Mouse (Mus musculus) brain, adult 10 weeks (tissue): ENCODE results near the gene Gm20479. TPM values are rescaled to one million over a fixed set of nuclear protein-coding genes. Genes with fewer than 3 reads are reported as not detected.

Experiments used
- polyA plus RNA-seq: library from polyadenylated mRNA; stranded (reverse); fragments of 350-450 nt; fragmentation: Illumina TruSeq; extraction: RNeasy Lipid Tissue Mini Kit (QIAGEN cat#74804); gene quantifications from one replicate; pipeline ENCODE4 v1.2.3, GENCODE M21; 2015; ENCODE audit warnings: low read depth, low replicate concordance

The Gm20479 gene
- polyA plus RNA-seq = not detected

DNA sequence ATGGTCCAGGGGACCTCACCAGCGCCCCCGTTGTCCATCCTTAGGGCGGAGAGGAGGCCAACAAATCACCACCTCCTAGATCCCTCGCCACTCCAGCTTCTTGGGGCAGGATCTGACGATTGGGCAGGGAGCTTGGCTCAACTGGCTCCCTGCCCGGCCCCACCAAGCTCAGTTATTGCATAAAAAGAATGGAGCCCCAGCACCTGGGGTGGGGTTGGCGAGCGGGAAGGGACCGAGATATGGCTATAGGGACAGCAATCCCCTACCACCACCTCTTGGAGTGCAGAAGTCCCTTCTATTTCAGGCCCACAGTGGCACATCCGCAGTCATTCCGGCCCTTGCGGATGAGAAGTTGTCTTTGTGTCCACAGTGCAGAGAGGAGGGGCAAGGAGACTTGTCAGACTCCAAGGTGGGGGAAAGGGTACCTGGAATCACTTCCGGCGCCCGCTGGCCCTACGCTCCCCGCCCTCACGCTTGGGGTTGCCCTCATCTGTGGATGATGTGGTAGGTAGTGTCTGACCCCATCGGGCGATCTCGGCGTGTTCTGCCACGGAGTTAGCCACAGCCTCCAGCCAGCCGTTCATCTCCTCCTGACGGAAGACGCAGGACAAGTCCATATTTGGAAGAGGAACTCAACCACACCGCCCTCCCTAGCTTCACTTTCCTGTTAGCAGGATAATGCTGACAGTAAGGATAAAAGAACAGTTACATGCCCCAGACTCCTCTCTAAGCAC lies at the start of gene Gm20479:
Gm20479 (minus strand) TSS at position 559 of the 734 bp plus-strand sequence.

DNA sequence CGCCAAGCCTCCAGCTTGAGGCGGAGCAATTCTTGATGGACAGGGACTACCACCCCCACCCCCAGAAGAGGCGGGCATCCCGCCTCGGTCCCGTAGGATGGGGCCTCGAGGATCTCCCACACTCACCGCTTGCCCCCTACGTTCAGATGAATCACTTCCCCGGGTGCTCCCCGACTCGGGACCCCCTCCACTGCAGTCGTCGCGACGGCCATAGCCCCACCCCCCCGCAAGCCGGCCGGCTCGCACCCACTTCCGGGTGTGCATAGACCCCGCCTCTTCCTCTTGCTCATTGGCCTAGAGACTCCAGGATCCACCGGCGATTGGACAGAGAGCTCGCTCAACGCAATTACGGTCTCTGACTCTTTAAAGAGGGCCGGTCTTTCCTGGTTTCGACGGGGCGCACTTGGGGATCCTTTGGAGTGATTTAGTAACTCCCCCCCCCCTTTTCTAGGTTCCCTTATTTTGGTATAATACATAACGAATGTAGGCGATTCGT lies 1.4 kb downstream of the Gm20479 start, which contains the start of gene Shkbp1:
Shkbp1 (minus strand) TSS at position 275 of the 496 bp plus-strand sequence.

DNA sequence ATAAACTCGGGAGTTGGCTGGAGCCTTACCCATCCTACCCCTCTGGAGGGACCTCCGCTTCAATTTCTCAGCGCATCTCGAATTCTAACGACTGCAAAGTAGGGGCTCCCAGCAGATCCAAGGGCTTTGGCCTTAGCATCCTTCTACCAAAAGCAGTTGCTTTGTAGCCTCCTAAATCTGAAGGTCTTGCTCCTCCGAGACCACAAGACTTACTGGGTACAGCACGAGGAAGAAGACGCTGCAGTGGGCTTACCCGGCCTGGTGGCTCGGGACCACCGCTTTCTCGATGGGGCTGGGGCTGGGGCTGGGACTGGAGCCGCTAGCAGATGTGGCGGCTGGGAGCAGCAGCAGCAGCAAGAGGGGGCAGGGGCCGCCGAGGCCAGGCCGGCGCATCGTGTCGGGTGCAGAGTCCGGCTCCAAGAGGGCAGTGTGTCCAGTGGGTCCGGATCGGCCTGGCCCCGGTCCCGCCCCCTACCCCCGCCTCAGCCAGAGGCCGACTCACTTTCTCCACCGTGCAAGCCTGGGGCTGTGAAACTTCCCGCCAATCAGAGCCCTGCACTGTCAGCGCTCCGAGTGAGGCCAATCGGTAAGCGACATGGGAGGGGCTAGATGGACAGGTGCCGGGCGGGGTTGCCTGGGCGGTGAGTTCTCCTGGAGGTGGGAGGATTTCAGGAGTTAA lies 19.9 kb downstream of the Gm20479 start, which contains the start of gene Ltbp4:
Ltbp4 (minus strand) TSS at position 518 of the 679 bp plus-strand sequence.

Other genes with a start within 250 kb of the Gm20479 start
- 0.40 TPM for gene Cyp2f2, start 237.5 kb downstream of the Gm20479 start, polyA plus RNA-seq
- not detected for gene Cyp2t4, start 203.7 kb downstream of the Gm20479 start, polyA plus RNA-seq
- 83.3 TPM for gene Egln2, start 190.6 kb downstream of the Gm20479 start, polyA plus RNA-seq
- gene Rab4b, start 178.5 kb downstream of the Gm20479 start, polyA plus RNA-seq = 112 TPM
- gene Gm21983, start 176.3 kb downstream of the Gm20479 start, polyA plus RNA-seq = not detected
- gene Mia, start 176.3 kb downstream of the Gm20479 start, polyA plus RNA-seq = 8.4 TPM
- 16.5 TPM for gene BC024978, start 161.6 kb downstream of the Gm20479 start, polyA plus RNA-seq
- gene Snrpa, start 161.1 kb downstream of the Gm20479 start, polyA plus RNA-seq = 78.9 TPM
- 6.2 TPM for gene Itpkc, start 128.8 kb downstream of the Gm20479 start, polyA plus RNA-seq
- gene Coq8b, start 124.4 kb downstream of the Gm20479 start, polyA plus RNA-seq = 25.0 TPM
- gene Numbl, start 99.0 kb downstream of the Gm20479 start, polyA plus RNA-seq = 57.8 TPM
- 31.2 TPM for gene Ltbp4, start 19.7 kb downstream of the Gm20479 start, polyA plus RNA-seq
- 29.2 TPM for gene Shkbp1, start 1.4 kb downstream of the Gm20479 start, polyA plus RNA-seq
- 71.8 TPM for gene Sptbn4, start 90.3 kb upstream of the Gm20479 start, polyA plus RNA-seq
- 22.0 TPM for gene Blvrb, start 90.6 kb upstream of the Gm20479 start, polyA plus RNA-seq
- gene Sertad3, start 116.3 kb upstream of the Gm20479 start, polyA plus RNA-seq = 4.7 TPM
- 18.4 TPM for gene Sertad1, start 129.5 kb upstream of the Gm20479 start, polyA plus RNA-seq
- gene Prx, start 141.9 kb upstream of the Gm20479 start, polyA plus RNA-seq = 0.22 TPM
- gene Hipk4, start 165.8 kb upstream of the Gm20479 start, polyA plus RNA-seq = not detected
- gene Pld3, start 195.8 kb upstream of the Gm20479 start, polyA plus RNA-seq = 607 TPM
- 21.4 TPM for gene 2310022A10Rik, start 195.8 kb upstream of the Gm20479 start, polyA plus RNA-seq
- gene Akt2, start 234.1 kb upstream of the Gm20479 start, polyA plus RNA-seq = 106 TPM